Mouse (Mus musculus) hindlimb bud, embryonic 11.5 days (tissue): ENCODE data around the gene Pnma3.
"Not testable (repeated sequence)": the region's sequence is repeated elsewhere in the genome, so short reads cannot be mapped to it uniquely, and the experiment has no call there.

Experiments
- DNase-seq: peaks from one replicate; pipeline ENCODE4 v3.0.0-alpha.2; 2012; ENCODE audit warnings: low read depth, low spot score; ENCODE audit errors: extremely low spot score

The Pnma3 gene

DNA sequence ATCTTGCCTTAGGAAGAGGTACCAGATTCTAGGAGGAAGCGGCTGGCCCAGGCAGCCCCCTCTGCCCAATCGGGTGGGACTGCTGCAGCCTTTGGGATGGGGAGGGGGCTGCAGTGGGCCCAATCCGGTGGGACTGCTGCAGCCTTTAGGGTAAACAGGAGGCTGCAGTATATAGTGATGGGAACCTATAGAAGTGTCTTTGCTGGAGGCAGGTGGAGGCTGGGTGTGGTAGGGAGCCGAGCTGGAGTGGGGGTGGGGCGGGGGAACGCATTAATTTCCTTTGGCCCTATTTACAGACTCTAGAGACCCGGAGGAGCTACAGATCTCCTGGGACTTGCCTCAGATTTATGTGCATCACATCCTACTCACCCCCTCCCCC, at the start of gene Pnma3:
Gene Pnma3, plus strand, starts transcription at position 373 of the 379 bp plus-strand sequence.
- no peak for DNase-seq

- no peak for DNase-seq
Observed at GRCm38 (mm10) chrX:73037003-73037402, 27.6 kb upstream of the Pnma3 start, which contains the start of gene Pnma5. Gene Pnma5, minus strand, starts transcription at chrX:73037103.

GRCm38 (mm10) chrX:73038831-73039230, 25.8 kb upstream of the Pnma3 start:
- no peak for DNase-seq

DNA sequence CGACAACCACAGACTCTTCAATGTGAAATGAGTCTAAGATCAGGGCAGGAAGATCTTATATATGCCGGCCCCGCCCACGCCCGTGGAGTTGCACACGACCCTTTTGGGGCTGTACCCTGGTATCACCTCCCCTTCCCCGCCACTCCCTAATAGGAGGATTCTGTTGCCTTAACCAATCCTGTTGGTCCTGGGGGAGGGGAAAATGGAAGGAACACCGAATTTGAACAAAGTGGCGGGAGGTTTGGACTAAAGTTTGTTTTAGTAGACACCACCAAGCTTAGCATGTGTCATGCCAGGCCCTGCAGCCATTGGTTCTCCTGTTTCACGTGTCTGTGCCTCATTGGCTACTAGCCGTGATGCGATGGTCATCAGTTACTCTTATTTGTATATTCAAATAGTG, 24.9 kb upstream of the Pnma3 start:
- no peak for DNase-seq

GRCm38 (mm10) chrX:73053860-73054563, 10.6 kb upstream of the Pnma3 start:
- peak; percentile 62 for DNase-seq

DNA sequence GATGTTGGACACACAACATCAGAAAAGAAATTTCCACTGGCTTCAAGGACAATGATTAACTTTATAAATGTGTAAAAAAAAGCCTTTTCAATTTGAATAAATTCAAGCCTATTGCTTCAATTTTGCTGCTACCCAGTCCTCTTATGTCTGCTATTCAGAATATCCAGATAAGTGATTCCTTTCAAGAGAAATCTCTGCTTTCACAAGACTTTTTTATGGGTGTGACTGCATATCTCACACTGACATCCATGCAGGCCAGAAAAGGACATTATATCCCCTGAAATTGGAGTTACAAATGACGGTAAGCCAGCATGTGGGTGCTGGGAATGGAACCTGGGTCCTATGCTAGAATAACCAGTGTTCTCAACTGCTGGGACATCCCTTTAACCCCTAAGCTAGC, 3.1 kb upstream of the Pnma3 start:
- DNase-seq: no peak

DNA sequence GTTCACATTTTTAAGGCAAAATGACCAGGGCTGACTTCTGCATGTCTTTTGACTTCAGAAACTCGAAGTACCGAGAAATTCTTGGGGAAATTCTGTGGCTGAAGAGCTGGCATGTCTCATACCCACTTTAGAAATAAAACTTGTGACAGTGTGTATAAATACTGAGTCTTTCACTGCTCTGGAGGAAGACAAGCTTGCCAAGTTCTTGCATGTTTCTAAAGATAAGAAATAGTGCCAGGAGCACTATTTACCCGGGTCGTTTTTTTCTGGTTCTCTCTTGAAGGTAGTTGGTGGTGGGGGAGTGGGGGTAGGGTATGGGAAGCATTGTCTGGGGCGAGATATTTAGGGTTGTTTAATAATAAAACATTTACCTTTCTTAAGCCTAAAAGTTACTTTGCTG, 2.3 kb upstream of the Pnma3 start:
- no peak for DNase-seq

- no peak for DNase-seq
Observed at GRCm38 (mm10) chrX:73063512-73064414, 824 bp upstream of the Pnma3 start.

DNA sequence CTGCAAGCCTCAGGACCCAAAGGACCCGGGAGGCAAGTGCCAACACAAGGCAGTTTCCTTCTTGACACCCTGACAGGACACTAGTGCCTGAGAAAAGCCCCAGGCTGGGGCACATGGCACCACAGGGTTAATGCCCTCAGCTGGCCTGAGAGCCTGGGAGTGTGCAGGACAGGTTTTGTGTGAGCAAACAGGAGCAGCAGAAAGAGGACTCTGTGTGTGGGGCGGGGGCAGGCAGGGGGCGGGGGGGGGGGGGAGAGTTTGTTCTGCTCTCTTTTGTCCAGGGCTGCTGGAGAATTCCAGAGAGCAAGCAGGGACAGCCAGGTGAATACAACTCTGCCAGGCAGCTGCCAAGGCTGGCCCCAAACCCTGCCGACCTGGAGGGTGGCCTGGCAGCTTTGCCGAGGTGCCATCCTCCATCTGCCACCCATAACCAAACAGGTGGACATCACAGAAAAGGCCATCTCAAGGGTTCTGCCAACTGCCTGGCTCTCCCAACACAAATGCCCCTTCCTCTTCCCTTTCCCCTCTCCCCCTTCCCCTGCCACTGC, 2.3 kb downstream of the Pnma3 start:
- not testable (repeated sequence) for DNase-seq

- not testable (repeated sequence) for DNase-seq
Observed at GRCm38 (mm10) chrX:73082267-73083055, 17.9 kb downstream of the Pnma3 start, which contains the start of gene Xlr4a. Gene Xlr4a, minus strand, starts transcription at chrX:73082478.

GRCm38 (mm10) chrX:73096941-73097508, 32.4 kb downstream of the Pnma3 start, which contains the start of gene Xlr3a:
Gene Xlr3a, minus strand, starts transcription at chrX:73097095.
- DNase-seq: not testable (repeated sequence)

DNA sequence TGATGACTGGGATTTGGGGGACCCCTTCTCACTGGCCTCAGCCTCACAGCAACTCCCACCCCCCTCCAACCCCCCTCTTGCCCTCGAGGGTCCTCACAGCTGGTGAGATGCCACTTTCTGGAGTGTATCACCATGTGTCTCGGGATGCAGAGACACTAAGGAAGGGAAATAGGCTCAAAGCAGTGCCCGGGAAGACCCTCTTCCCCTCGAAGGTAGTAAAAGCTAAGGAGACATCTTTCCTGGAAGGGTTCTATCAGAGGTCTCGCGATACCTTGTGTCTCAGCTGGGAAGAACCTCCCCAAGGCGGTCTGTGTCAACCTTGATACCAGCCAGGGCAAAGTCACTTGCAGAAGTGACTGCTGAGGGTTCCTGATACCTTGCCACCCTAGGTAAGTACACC, 52.2 kb downstream of the Pnma3 start, which contains the start of gene Gm14685:
Gene Gm14685, plus strand, starts transcription at position 301 of the 400 bp plus-strand sequence.
- not testable (repeated sequence) for DNase-seq
